Mouse (Mus musculus) heart, adult 18-20 months (tissue): ENCODE measurements around the gene Srd5a1. TPM values are rescaled to one million over a fixed set of nuclear protein-coding genes. Genes with fewer than 3 reads are reported as not detected.

Experiments
- DNase-seq, 2 experiments: peaks; one replicate each; pipeline ENCODE4 v3.0.0; 2021 to 2022; ENCODE audit warnings: mixed read lengths in 1 of 2
- total RNA-seq, 2 experiments: library from RNA; stranded (reverse); gene quantifications; 2 replicates each; pipeline ENCODE4 v1.2.3; 2021

Gene Srd5a1
- total RNA-seq, 2 experiments from 2014 or later = 0.31 to 0.35 TPM

- peak in 1 of 2 experiments; percentile 51 for DNase-seq
Observed at GRCm38 (mm10) chr13:69541209-69541608, 70.0 kb downstream of the Srd5a1 start.

GRCm38 (mm10) chr13:69538327-69538726 lies 72.9 kb downstream of the Srd5a1 start:
- peak; percentile 52 to 54 for DNase-seq

GRCm38 (mm10) chr13:69537366-69537765 lies 73.9 kb downstream of the Srd5a1 start:
- no peak for DNase-seq

DNA sequence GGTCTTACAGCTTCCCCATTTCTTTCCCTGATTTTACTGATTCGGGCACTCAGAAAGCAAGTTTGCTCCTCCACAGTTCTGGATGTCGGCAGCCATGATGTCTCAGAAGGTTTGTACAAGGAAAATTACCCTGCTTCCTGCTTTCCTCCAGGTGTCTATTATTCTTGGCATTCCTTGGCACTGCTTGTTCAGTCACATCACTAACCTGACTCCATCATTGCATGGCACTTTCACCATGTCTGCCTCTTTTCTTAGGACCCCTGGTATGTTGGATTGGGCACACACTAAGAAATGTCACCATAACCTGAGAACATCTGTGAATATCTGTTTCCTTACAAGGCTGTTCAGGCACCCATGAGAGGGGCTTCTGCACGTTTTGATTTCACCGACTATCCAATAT lies 75.2 kb downstream of the Srd5a1 start:
- no peak for DNase-seq

GRCm38 (mm10) chr13:69534654-69535551 lies 76.3 kb downstream of the Srd5a1 start:
- peak; percentile 96 to 98 for DNase-seq

- DNase-seq = no peak
Observed at GRCm38 (mm10) chr13:69534334-69534653, 76.9 kb downstream of the Srd5a1 start, which contains the start of gene Tent4a. TSS of gene Tent4a (minus strand) at chr13:69534617.

DNA sequence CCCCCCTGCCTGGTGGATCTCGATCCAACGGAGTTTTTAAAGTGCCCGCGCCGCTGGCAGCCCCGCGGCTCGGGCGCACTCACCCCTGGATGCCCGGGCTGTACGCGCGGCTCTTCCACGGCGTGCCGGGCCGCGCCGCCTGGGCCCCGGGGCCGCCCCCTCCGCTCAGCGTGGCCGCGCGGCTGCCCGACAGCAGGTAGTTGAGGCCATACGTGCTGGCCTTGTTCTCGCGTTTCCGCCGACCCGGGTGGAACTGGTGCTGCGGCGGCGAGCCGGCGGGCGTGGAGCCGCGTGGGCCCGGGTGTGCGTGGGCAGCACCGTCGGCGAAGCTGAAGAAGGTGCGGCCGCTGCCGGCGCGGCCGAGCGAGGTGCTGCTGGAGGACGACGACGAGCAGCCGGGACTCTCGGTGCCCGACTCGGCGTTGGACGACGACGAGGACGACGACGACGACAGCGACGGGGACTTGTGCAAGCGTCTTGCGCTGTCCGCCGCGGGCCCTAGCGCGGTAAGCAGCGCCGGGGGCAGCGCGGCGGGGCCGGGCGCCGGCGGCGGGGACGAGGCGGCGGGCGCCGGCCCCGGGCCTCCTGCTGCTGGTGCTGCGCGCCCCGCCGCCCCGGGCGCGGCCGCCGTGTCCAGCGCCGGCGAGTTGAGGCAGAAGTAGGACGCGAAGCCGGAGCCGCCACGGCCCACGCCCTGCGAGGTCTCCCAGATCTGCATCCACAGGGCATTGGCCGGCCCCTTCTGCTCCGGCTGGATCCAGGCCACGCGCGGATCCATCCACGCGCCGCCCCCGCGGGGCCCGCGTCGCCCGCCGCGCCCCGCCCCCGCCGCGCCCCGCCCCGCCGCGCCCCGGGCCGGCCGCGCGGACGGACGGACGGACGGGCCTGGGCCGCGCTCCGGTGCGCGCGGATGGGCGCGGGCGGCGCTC lies 77.6 kb downstream of the Srd5a1 start, which contains the start of gene Nsun2:
TSS of gene Nsun2 (plus strand) at position 342 of the 929 bp plus-strand sequence.
- peak; percentile 70 to 72 for DNase-seq

- no peak for DNase-seq
Observed at GRCm38 (mm10) chr13:69532893-69533404, 78.3 kb downstream of the Srd5a1 start.

- DNase-seq = peak in 1 of 2 experiments; percentile 28
Observed at GRCm38 (mm10) chr13:69532101-69532892, 78.9 kb downstream of the Srd5a1 start.

DNA sequence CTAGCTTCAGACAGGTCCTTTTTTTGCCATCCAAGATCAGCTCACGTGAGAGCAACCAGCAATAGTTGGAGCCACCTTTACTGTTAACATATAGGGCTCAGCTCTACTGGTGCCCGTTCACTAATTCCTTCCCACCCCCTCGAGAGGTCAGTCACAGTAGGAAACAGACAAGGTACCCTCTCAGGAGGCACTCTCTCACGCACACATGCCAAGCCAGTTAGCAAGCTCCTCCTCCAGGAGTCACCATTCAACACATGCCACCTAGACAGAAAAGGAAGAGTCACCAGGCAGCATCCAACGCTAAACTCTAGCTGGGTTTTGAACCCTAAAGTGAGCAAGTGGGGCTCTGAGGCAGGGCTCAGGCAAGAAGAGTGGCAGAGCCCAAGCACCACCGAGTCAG lies 79.8 kb downstream of the Srd5a1 start:
- DNase-seq = no peak

GRCm38 (mm10) chr13:69530951-69531350 lies 80.3 kb downstream of the Srd5a1 start:
- DNase-seq = no peak

GRCm38 (mm10) chr13:69530156-69530555 lies 81.1 kb downstream of the Srd5a1 start:
- no peak for DNase-seq

DNA sequence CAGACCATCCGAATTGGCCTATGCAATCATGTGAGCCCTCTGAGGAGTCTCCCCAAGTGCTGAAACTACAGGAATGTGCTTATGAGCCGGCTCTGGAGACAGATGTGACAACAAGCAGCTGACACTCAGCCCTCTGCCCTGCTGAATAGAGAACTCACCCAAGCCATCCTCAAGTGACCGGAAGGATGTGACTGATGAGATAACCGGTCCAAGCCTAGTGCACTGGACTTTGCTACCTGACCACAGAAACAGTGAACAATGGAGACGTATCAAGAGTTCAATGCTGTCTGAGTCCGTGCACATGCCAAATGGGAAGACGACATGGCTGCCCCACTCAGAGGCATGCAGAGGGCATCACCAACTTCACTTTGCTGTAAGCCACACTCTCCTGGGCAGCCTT lies 82.7 kb downstream of the Srd5a1 start:
- DNase-seq = no peak

DNA sequence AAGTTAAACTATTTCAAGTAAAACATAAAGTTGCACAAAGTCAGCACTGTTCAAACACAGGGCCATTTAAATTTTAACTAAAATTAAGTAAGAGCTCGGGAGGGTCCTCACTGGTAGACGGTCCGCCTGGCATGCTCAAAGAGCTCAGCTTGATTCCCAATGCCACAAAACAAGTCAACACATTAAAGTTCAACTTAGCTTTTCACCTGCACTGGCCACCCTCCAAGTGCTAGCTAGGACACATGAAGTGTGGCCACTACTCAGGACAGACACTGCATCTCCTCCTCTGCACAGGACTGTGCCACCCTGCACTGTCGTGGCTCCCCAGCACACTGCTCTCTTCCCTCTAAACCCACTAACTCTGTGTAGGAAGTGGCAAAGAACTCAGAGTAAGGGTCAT lies 85.4 kb downstream of the Srd5a1 start:
- no peak for DNase-seq

DNA sequence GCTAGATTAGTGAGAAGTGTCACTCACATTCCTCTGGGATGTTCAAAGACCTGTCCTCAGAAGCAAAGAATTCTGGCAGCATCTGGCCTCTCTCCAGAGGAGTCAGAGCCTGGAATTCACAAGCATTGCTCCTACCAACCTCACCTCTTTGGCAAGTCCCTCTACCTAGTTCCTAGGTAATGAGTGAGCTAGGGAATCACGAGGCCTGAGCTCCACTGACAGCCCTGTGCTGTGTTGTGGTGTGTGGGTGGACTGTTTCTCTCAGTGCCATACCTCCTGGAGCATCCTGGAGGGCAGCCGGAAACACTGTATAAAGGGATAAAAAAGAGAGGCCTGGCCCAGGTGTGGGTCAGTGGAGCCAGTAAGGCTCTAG lies 87.1 kb downstream of the Srd5a1 start:
- no peak for DNase-seq

Other genes with a start within 250 kb of the Srd5a1 start
- gene Nsun2, start 77.7 kb downstream of the Srd5a1 start, total RNA-seq = 10 to 100 TPM; 47.1 to 49.1 TPM
- gene Tent4a, start 76.8 kb downstream of the Srd5a1 start, total RNA-seq = 10 to 100 TPM; 10.4 to 11.1 TPM
- gene Ube2ql1, start 128.4 kb upstream of the Srd5a1 start, total RNA-seq = 1 to 10 TPM; 6.9 to 7.2 TPM
- 10 to 100 TPM; 27.1 to 27.7 TPM for gene Med10, start 191.0 kb upstream of the Srd5a1 start, total RNA-seq